Mouse (Mus musculus): ENCODE data around the gene Vmn1r139. TPM values are rescaled to one million over a fixed set of nuclear protein-coding genes. Genes with fewer than 3 reads are reported as not detected.
"Not testable (repeated sequence)": the region's sequence is repeated elsewhere in the genome, so short reads cannot be mapped to it uniquely, and the experiment has no call there.

The Vmn1r139 gene
- not detected in 2 replicates for polyA plus RNA-seq (2012; rRNA removed)

- DNase-seq (ENCODE audit: low read depth) = not testable (repeated sequence)
Observed at GRCm38 (mm10) chr7:22068757-22069156, at the start of gene Vmn1r139. Gene Vmn1r139 (plus strand): TSS chr7:22069057.

- not testable (repeated sequence) for DNase-seq (ENCODE audit: low read depth)
Observed at GRCm38 (mm10) chr7:22028797-22029196, 40.1 kb upstream of the Vmn1r139 start, which contains the start of gene Vmn1r138. Gene Vmn1r138 (minus strand): TSS chr7:22028897.

- not testable (repeated sequence) for DNase-seq (ENCODE audit: low read depth)
Observed at GRCm38 (mm10) chr7:22056205-22056604, 12.7 kb upstream of the Vmn1r139 start, which contains the start of gene Gm6176. Gene Gm6176 (minus strand): TSS chr7:22056305.

GRCm38 (mm10) chr7:22118145-22118544 is 49.3 kb downstream of the Vmn1r139 start, which contains the start of gene Gm16451:
Gene Gm16451 (minus strand): TSS chr7:22118245.
- DNase-seq (ENCODE audit: low read depth) = not testable (repeated sequence)

GRCm38 (mm10) chr7:22134641-22135040 is 65.8 kb downstream of the Vmn1r139 start, which contains the start of gene Gm10666:
Gene Gm10666 (minus strand): TSS chr7:22134741.
- DNase-seq (ENCODE audit: low read depth) = not testable (repeated sequence)

Other genes with a start within 250 kb of the Vmn1r139 start
- gene Vmn1r135, start 236.7 kb upstream of the Vmn1r139 start, polyA plus RNA-seq (2012; rRNA removed) = not detected in 2 replicates
- gene Gm5725, start 224.8 kb upstream of the Vmn1r139 start, polyA plus RNA-seq (2012; rRNA removed) = not detected in 2 replicates
- not detected in 2 replicates for gene Gm5891, start 147.8 kb upstream of the Vmn1r139 start, polyA plus RNA-seq (2012; rRNA removed)
- not detected in 2 replicates for gene Vmn1r137, start 74.5 kb upstream of the Vmn1r139 start, polyA plus RNA-seq (2012; rRNA removed)
- gene Vmn1r138, start 40.2 kb upstream of the Vmn1r139 start, polyA plus RNA-seq (2012; rRNA removed) = not detected in 2 replicates
- not detected in 2 replicates for gene Gm6176, start 12.8 kb upstream of the Vmn1r139 start, polyA plus RNA-seq (2012; rRNA removed)
- gene Gm16451, start 49.2 kb downstream of the Vmn1r139 start, polyA plus RNA-seq (2012; rRNA removed) = not detected in 2 replicates
- gene Gm10666, start 65.7 kb downstream of the Vmn1r139 start, polyA plus RNA-seq (2012; rRNA removed) = not detected in 2 replicates
- gene Vmn1r142, start 95.0 kb downstream of the Vmn1r139 start, polyA plus RNA-seq (2012; rRNA removed) = not detected in 2 replicates
- not detected in 2 replicates for gene Vmn1r143, start 120.3 kb downstream of the Vmn1r139 start, polyA plus RNA-seq (2012; rRNA removed)
- gene Gm8653, start 132.2 kb downstream of the Vmn1r139 start, polyA plus RNA-seq (2012; rRNA removed) = not detected in 2 replicates
- not detected in 2 replicates for gene Gm8453, start 160.4 kb downstream of the Vmn1r139 start, polyA plus RNA-seq (2012; rRNA removed)

Data from gonadal fat pad, adult 2 months (tissue).